Mouse (Mus musculus): ENCODE measurements around the gene Pgbd5. TPM values are rescaled to one million over a fixed set of nuclear protein-coding genes. Genes with fewer than 3 reads are reported as not detected.

Gene Pgbd5
- polyA plus RNA-seq, 1 experiment = 20.0 TPM

DNA sequence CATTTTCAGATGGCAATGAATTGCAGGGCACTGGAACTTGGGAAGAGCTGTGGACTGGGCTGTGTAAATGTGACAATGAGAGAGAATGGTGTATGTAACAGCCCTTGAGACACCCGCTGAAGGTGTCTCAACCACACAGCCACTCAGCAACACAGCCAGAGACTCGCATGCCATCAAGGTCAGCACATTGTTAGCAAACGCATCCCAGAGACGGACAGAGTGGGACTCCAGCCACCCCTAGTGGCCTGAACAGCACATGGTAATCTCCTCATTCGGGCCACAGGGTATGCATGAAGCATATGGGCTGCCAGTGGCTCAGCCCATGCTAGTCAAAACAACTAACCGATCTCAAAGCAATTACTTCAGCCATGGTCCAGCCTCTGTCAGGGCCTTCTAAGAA lies 60.2 kb downstream of the Pgbd5 start:
- TF ChIP-seq CTCF (IDR thresholded peaks at IDR 0.05; ENCODE audit: control insufficient read depth, insufficient read depth, insufficient replicate concordance, low read depth, low read length) = peak; percentile 29; the same call in 1 of the 2 replicates
- no peak for TF ChIP-seq POLR2A (IDR thresholded peaks at IDR 0.05; ENCODE audit: control insufficient read depth, low read depth, low read length)
- no peak overlapping the region for H3K4me3 ChIP-seq (ENCODE audit: control insufficient read depth, low read depth, low read length)
- H3K27ac ChIP-seq (ENCODE audit: control insufficient read depth, insufficient read depth, low read depth, low read length) = no peak overlapping the region
- no peaks in the 10 kb centered on the region for H3K4me1 ChIP-seq (ENCODE audit: control insufficient read depth, insufficient read depth, low read length)
- H3K36me3 ChIP-seq (ENCODE audit: control insufficient read depth, insufficient read depth, low read length) = no peaks in the 10 kb centered on the region
- no peaks in the 10 kb centered on the region for H3K27me3 ChIP-seq (ENCODE audit: control insufficient read depth, insufficient read depth, low read length)

DNA sequence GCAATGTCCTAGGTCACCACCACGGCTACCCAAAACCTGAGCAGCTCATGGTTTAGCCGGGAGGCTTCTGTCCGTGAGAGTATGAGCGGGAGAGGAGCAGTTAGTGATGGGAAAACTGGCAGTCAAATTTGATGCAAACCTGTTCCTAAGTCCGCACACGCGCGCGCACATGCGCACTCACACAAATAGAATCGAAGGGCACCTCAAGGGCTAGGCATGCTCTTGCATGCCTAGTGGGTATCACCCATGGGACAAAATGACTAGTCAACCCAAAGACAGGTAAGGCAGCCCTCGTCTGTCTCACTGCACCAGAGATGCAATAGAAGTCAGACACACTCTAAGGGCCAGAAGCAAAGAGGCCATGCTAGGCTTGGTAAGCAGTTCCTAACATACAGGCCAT lies 63.1 kb downstream of the Pgbd5 start:
- Histone ChIP-seq H3K27ac (ENCODE audit: control insufficient read depth, insufficient read depth, low read depth, low read length) (no peak overlapping the region), H3K27me3 (ENCODE audit: control insufficient read depth, insufficient read depth, low read length) (no peaks in the 10 kb centered on the region), H3K36me3 (ENCODE audit: control insufficient read depth, insufficient read depth, low read length) (no peaks in the 10 kb centered on the region), H3K4me3 (ENCODE audit: control insufficient read depth, low read depth, low read length) (no peak overlapping the region), H3K4me1 (ENCODE audit: control insufficient read depth, insufficient read depth, low read length) (no peaks in the 10 kb centered on the region)
- TF ChIP-seq POLR2A (IDR thresholded peaks at IDR 0.05; ENCODE audit: control insufficient read depth, low read depth, low read length) = no peak
- no peak for TF ChIP-seq CTCF (IDR thresholded peaks at IDR 0.05; ENCODE audit: control insufficient read depth, insufficient read depth, insufficient replicate concordance, low read depth, low read length)

DNA sequence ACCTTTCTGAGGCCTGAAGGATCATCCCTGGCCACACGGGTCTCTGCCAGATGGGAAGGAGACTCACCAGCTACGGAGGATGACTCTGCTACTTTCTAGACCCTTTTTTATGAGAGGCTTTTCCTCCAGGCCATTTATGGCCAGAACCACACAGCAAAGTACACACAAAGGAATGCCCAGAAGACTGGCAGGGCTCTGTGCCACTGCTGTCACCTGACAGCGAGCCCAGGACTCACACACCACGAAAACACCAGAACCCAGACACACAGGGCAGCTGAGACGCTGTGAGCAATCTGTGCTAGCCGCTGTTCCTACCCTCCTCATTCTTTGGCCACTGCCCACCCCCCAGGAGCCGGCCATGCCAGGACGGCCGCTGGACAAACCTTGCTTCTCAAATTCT lies 63.7 kb downstream of the Pgbd5 start:
- no peaks in the 10 kb centered on the region for H3K36me3 ChIP-seq (ENCODE audit: control insufficient read depth, insufficient read depth, low read length)
- H3K4me1 ChIP-seq (ENCODE audit: control insufficient read depth, insufficient read depth, low read length) = no peaks in the 10 kb centered on the region
- no peak overlapping the region for H3K4me3 ChIP-seq (ENCODE audit: control insufficient read depth, low read depth, low read length)
- H3K27ac ChIP-seq (ENCODE audit: control insufficient read depth, insufficient read depth, low read depth, low read length) = no peak overlapping the region
- H3K27me3 ChIP-seq (ENCODE audit: control insufficient read depth, insufficient read depth, low read length) = no peaks in the 10 kb centered on the region
- no peak for TF ChIP-seq CTCF (IDR thresholded peaks at IDR 0.05; ENCODE audit: control insufficient read depth, insufficient read depth, insufficient replicate concordance, low read depth, low read length)
- TF ChIP-seq POLR2A (IDR thresholded peaks at IDR 0.05; ENCODE audit: control insufficient read depth, low read depth, low read length) = no peak

DNA sequence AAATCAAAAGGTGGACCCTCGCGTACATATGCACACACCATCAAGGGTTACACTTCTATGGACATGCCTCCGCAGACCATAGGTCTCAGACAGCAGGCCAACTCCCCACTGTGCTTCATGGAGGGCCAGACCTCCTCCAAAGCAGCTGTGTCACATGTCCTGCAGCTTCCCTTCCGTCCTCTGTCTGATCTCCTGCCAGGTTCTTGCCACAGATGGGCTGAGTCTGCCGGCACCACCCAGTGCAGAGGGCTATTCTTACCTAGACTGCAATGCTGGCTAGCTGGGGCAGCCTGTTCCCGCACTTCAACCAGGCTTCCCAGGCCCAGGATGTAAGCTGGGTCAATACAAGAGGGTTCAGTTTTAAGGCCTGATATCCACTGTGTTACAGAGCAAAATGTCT lies 64.3 kb downstream of the Pgbd5 start:
- Histone ChIP-seq H3K36me3 (ENCODE audit: control insufficient read depth, insufficient read depth, low read length) (no peaks in the 10 kb centered on the region), H3K27ac (ENCODE audit: control insufficient read depth, insufficient read depth, low read depth, low read length) (no peak overlapping the region), H3K27me3 (ENCODE audit: control insufficient read depth, insufficient read depth, low read length) (no peaks in the 10 kb centered on the region), H3K4me1 (ENCODE audit: control insufficient read depth, insufficient read depth, low read length) (no peaks in the 10 kb centered on the region), H3K4me3 (ENCODE audit: control insufficient read depth, low read depth, low read length) (no peak overlapping the region)
- TF ChIP-seq CTCF (IDR thresholded peaks at IDR 0.05; ENCODE audit: control insufficient read depth, insufficient read depth, insufficient replicate concordance, low read depth, low read length) (no peak), POLR2A (IDR thresholded peaks at IDR 0.05; ENCODE audit: control insufficient read depth, low read depth, low read length) (no peak)

DNA sequence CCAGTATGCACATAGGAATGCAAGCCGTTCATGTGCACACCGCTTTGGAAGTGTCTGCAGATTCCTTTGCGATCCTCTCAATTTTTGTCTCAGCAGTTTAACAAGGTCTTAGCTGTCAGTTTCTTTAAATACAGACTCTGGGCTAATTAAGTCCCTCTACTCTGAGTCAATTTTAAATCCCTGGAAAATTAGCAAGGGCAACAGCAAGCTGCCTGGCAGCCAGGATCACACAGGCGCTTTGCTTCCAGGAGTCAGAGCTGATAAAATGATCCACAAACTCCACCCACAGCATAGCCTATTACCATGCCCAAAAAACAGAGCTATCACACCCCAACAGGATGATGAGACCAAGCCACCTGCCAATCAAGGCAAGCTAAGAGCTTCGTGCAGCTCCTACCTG lies 65.7 kb downstream of the Pgbd5 start:
- no peak overlapping the region for H3K27ac ChIP-seq (ENCODE audit: control insufficient read depth, insufficient read depth, low read depth, low read length)
- no peak overlapping the region for H3K4me3 ChIP-seq (ENCODE audit: control insufficient read depth, low read depth, low read length)
- H3K27me3 ChIP-seq (ENCODE audit: control insufficient read depth, insufficient read depth, low read length) = no peaks in the 10 kb centered on the region
- no peaks in the 10 kb centered on the region for H3K4me1 ChIP-seq (ENCODE audit: control insufficient read depth, insufficient read depth, low read length)
- H3K36me3 ChIP-seq (ENCODE audit: control insufficient read depth, insufficient read depth, low read length) = no peaks in the 10 kb centered on the region
- no peak for TF ChIP-seq POLR2A (IDR thresholded peaks at IDR 0.05; ENCODE audit: control insufficient read depth, low read depth, low read length)
- TF ChIP-seq CTCF (IDR thresholded peaks at IDR 0.05; ENCODE audit: control insufficient read depth, insufficient read depth, insufficient replicate concordance, low read depth, low read length) = no peak

DNA sequence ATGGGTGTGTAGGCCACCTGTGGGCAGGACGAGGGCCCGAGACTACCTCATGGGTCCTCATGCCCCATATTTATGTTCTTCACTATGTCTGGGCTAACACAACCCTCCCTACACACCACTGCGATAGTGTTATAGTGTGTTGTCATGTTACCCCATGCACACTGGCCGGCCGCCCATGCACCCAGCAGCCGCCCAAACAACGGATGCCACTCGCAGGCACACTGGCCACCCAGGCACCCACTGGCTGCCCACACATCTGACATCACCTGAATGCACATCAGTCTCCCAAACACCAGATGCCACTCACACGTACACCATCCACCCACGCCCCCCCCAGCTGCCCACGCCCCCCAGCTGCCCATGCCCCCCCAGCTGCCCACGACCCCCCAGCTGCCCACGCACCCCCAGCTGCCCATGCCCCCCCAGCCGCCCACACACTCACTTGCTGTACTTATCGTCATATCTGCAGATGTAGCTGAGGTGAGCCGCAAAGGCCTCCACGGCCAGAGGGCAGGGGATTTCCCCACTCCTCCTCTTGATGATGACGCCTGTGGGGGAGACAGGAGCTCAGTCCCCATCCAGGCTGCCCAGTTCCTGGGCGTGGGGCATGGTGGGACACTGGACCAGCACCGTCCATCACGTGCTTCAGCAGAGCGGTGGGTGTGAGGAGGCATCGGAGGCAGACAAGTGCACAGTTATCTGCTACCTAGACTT lies 67.9 kb downstream of the Pgbd5 start:
- H3K4me3 ChIP-seq (ENCODE audit: control insufficient read depth, low read depth, low read length) = no peak overlapping the region
- TF ChIP-seq POLR2A (IDR thresholded peaks at IDR 0.05; ENCODE audit: control insufficient read depth, low read depth, low read length) (no peak), CTCF (IDR thresholded peaks at IDR 0.05; ENCODE audit: control insufficient read depth, insufficient read depth, insufficient replicate concordance, low read depth, low read length) (no peak)
- no peaks in the 10 kb centered on the region for H3K27me3 ChIP-seq (ENCODE audit: control insufficient read depth, insufficient read depth, low read length)
- no peak overlapping the region for H3K27ac ChIP-seq (ENCODE audit: control insufficient read depth, insufficient read depth, low read depth, low read length)
- H3K36me3 ChIP-seq (ENCODE audit: control insufficient read depth, insufficient read depth, low read length) = no peaks in the 10 kb centered on the region
- no peaks in the 10 kb centered on the region for H3K4me1 ChIP-seq (ENCODE audit: control insufficient read depth, insufficient read depth, low read length)

DNA sequence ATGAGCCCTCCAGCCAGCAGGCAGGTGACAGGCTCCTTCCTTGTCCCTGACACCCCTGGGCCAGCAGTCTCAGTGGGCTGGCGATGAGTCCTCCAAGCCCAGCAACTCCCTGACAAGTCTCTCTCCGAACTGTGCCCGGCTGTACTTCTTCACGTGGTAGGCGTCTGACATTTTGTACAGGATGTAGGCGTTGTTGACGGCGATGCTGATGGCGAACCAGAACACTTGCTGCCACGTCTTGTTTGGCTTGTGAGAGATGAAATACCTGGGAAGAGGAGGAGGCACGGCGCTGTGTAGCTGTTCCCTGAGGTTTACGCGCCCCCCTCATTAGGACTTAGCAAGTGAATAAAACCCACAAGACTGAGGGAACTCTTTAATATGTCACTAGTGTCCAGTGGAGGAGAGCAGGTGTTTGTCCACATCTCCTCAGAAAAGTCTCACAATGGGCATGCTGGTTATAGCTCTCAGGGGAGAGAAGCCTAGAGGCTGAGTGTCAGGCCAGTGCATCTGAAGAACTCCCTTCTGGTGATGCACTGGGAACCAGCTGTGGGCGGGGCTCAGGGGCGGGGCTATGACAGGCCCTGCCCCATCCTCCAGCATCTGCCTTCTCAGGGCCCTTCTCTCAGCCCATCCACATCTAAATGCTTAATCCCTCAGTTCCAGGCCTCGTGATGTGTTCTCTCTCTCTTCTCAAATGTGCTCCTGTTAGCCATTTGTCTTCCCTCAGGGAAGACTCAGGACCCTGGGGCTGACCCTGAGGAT lies 68.9 kb downstream of the Pgbd5 start:
- Histone ChIP-seq H3K4me3 (ENCODE audit: control insufficient read depth, low read depth, low read length) (no peak overlapping the region), H3K27ac (ENCODE audit: control insufficient read depth, insufficient read depth, low read depth, low read length) (no peak overlapping the region), H3K36me3 (ENCODE audit: control insufficient read depth, insufficient read depth, low read length) (no peaks in the 10 kb centered on the region), H3K27me3 (ENCODE audit: control insufficient read depth, insufficient read depth, low read length) (no peaks in the 10 kb centered on the region), H3K4me1 (ENCODE audit: control insufficient read depth, insufficient read depth, low read length) (no peaks in the 10 kb centered on the region)
- no peak for TF ChIP-seq CTCF (IDR thresholded peaks at IDR 0.05; ENCODE audit: control insufficient read depth, insufficient read depth, insufficient replicate concordance, low read depth, low read length)
- TF ChIP-seq POLR2A (IDR thresholded peaks at IDR 0.05; ENCODE audit: control insufficient read depth, low read depth, low read length) = no peak
